Mouse (Mus musculus) stomach, embryonic 16.5 days (tissue): ENCODE measurements around the gene Bmi1. TPM values are rescaled to one million over a fixed set of nuclear protein-coding genes. Genes with fewer than 3 reads are reported as not detected.

ENCODE experiments used
- ATAC-seq: fragments of 200-750 bp; cut with Nextera tagmentation; 2 replicates; pipeline ENCODE4 v1.8.0; 2017; ENCODE audit warnings: moderate number of reproducible peaks, moderate TSS enrichment; ENCODE audit not compliant: insufficient read depth, low FRiP score
- H3K27ac ChIP-seq: fragments of 300-500 bp; sonication (generic); 2 replicates; pipeline ENCODE4 v1.5.1; 2014; ENCODE audit warnings: low read length
- H3K27me3 ChIP-seq: fragments of 300-500 bp; sonication (generic); 2 replicates; pipeline ENCODE4 v1.6.1; 2014; ENCODE audit warnings: low read length, control low read depth, mixed read lengths; ENCODE audit not compliant: control insufficient read depth, insufficient read depth
- H3K36me3 ChIP-seq: fragments of 300-500 bp; sonication (generic); 2 replicates; pipeline ENCODE4 v1.6.1; 2014; ENCODE audit warnings: low read length; ENCODE audit not compliant: control insufficient read depth, insufficient read depth
- H3K4me1 ChIP-seq: fragments of 300-500 bp; sonication (generic); 2 replicates; pipeline ENCODE4 v1.6.1; 2014; ENCODE audit warnings: low read length, control low read depth, mixed read lengths; ENCODE audit not compliant: control insufficient read depth, insufficient read depth
- H3K4me2 ChIP-seq: fragments of 300-500 bp; sonication (generic); 2 replicates; pipeline ENCODE4 v1.6.1; 2014; ENCODE audit warnings: low read depth, low read length, mixed read lengths
- H3K4me3 ChIP-seq: fragments of 300-500 bp; sonication (generic); replicated peaks from 2 replicates; pipeline ENCODE4 v1.5.1; 2014; ENCODE audit warnings: mild to moderate bottlenecking, low read length
- H3K9ac ChIP-seq: fragments of 300-500 bp; sonication (generic); 2 replicates; pipeline ENCODE4 v1.6.1; 2014; ENCODE audit warnings: low read length
- H3K9me3 ChIP-seq: fragments of 300-500 bp; sonication (generic); replicated peaks from 2 replicates; pipeline ENCODE4 v1.6.1; 2016; ENCODE audit warnings: low read length, control low read depth; ENCODE audit not compliant: control insufficient read depth
- WGBS: fragments of 180-500 bp; shearing (Covaris S2); extraction: QIAGEN DNeasy Blood & Tissue Kit; methylation state at CpG from one replicate; pipeline ENCODE4 v1.1.7; 2014; 5-methylcytosine and 5-hydroxymethylcytosine counted together
- polyA plus RNA-seq: library from polyadenylated mRNA; unstranded; fragments of >200 nt; fragmentation: Nextera tagmentation; extraction: Ambion mirVana; gene quantifications from 2 replicates; pipeline ENCODE4 v1.2.1, GENCODE M21; 2015

The Bmi1 gene
- polyA plus RNA-seq, 1 experiment from 2014 or later, result 18.1 TPM

DNA sequence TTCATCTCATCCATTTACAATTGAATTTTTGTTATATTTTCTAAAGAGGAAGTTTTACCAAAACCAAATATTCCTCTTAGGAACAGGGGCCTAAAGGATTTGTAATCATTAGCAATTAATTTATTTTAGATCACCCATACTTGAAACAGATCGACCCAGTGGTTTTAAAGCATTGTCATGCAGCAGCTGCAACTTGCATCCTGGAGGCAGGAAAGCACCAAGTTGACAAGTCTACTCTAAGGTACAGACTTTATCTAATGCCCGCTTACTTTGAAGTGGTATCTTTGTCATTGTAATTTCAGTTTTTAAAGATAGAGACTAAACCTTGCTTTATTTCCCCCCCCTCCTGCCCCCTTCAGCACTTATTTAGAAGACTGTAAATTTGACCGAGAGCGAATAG lies 3.1 kb upstream of the Bmi1 start:
- no peak overlapping the region for H3K4me3 ChIP-seq
- H3K9ac ChIP-seq, result no peak overlapping the region
- ATAC-seq, result no peak

DNA sequence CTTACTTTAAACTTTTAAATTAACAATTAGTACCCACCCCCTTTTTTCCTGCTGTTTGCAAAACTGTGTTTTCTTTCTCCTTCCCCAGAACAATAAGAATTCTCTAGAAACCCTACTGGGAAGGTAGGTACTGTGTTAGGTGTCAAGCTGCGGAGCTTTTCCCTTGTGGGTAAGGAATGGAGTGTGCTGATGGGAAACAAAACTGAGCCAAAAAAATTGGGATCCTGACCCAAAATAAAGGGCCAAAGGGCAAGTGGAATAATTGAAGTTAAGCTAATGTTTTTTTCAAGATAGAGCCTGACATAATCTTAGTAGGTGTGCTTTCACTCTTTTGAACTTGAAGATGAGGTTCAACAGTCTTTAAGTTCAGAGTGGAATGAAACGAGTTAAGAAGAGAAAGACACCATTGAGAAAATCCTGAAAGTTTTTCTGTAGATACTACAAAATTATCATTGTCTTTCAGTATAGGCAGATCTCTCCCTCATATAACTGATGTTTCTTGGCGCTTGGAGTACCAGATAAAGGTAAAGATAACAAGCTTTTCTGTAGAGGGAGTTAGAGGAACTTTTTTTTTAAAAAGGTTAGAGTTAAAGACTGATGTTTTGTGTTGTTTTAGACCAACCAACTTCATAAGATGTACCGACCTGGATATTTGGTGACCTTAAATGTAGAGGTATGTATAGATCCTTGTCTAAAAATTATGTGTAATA lies 2.5 kb upstream of the Bmi1 start:
- no peak for ATAC-seq
- H3K4me2 ChIP-seq, result no peak overlapping the region
- no peak overlapping the region for H3K27ac ChIP-seq
- H3K4me3 ChIP-seq, result no peak overlapping the region
- no peak overlapping the region for H3K9ac ChIP-seq
- H3K27me3 ChIP-seq, result no peaks in the 10 kb centered on the region
- H3K9me3 ChIP-seq, result no peaks in the 10 kb centered on the region
- H3K36me3 ChIP-seq, result no peaks in the 10 kb centered on the region
- peaks cover 15% of the 10 kb centered on the region for H3K4me1 ChIP-seq
- WGBS, result 85% methylated on average over 4 of the region's 4 CpGs

More for the DNA sequence above, 3.1 kb upstream of the Bmi1 start:
- Histone ChIP-seq H3K4me2 (no peak overlapping the region), H3K27ac (no peak overlapping the region), H3K27me3 (no peaks in the 10 kb centered on the region), H3K36me3 (no peaks in the 10 kb centered on the region), H3K4me1 (peaks cover 15% of the 10 kb centered on the region), H3K9me3 (no peaks in the 10 kb centered on the region)
- 69% methylated on average over 4 of the region's 4 CpGs for WGBS

DNA sequence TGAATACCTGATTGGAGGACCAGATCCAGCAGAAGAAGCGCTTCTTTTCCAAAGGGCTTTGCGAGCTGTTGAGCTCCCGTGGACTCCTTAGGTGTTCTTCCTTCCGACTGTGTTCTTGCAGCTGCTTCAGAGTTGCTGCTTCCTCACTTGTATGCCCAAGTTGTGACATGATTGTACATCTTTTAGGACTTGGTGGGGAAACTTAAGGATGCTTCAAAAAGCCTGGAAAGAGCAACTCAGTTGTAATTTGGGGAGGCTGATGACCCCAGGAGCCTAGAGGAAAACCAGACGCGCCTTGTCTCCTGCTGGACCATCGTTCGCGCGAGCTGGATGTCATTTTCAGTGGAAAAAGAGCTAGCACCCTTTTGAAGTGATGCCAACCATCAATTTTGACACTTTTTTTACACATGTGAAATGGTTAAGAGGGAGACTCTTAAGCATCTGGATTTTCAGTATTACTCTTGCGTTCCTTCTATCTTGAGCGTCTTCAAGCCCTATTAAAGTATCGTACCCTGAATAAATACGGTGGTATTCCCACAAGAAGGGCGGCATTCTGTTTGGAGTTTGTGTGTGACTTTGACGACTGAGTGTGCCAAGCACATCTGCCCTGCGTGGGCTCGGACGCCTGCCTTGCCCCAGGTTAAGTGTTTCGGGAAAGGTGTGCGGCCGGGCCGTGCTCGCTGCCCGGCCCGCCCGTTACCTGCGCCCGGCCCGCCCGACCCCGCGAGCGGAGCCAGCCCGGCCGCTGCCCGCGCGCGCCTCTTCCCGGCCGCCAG lies 949 bp upstream of the Bmi1 start:
- peaks cover 22% of the 10 kb centered on the region for H3K4me1 ChIP-seq
- H3K4me3 ChIP-seq, result peak overlapping the region; percentile 85
- H3K9ac ChIP-seq, result peak overlapping the region; percentile 95
- H3K36me3 ChIP-seq, result no peaks in the 10 kb centered on the region
- peak overlapping the region; percentile 86 for H3K4me2 ChIP-seq
- H3K27me3 ChIP-seq, result no peaks in the 10 kb centered on the region
- no peak for ATAC-seq
- H3K27ac ChIP-seq, result peak overlapping the region; percentile 82
- H3K9me3 ChIP-seq, result no peaks in the 10 kb centered on the region
- WGBS, result 16% methylated on average over 40 of the region's 42 CpGs

DNA sequence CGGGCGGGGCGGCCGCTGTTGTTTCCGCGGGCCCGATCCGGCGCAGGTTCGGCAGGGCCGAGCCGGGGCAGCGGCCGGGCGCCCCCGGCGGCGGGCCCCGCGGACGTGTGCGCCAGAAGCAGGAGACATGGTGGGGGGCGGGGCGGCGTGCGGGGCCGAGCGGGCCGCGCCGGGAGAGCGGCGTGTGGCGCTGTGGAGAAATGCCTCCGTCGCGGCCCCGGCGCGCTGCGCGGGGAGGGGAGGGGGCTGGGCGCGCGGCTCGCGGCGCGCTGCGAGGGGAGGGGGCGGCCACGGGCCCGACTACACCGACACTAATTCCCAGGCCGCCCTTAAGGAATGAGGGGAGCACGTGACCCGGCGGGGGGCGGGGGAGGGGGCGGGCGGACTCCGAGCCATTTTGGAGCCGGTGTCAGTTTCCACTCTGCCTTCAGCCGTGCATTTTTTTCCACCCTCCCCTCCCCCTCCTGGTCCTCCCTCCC lies 322 bp upstream of the Bmi1 start:
- H3K9ac ChIP-seq, result peak overlapping the region; percentile 95
- H3K4me3 ChIP-seq, result peak overlapping the region; percentile 85
- H3K4me2 ChIP-seq, result peak overlapping the region; percentile 86
- WGBS, result under 1% methylated on average over 23 of the region's 64 CpGs
- peak overlapping the region; percentile 92 for H3K27ac ChIP-seq
- H3K27me3 ChIP-seq, result no peaks in the 10 kb centered on the region
- peak; percentile 89 for ATAC-seq
- H3K36me3 ChIP-seq, result no peaks in the 10 kb centered on the region
- peaks cover 25% of the 10 kb centered on the region for H3K4me1 ChIP-seq
- no peaks in the 10 kb centered on the region for H3K9me3 ChIP-seq

DNA sequence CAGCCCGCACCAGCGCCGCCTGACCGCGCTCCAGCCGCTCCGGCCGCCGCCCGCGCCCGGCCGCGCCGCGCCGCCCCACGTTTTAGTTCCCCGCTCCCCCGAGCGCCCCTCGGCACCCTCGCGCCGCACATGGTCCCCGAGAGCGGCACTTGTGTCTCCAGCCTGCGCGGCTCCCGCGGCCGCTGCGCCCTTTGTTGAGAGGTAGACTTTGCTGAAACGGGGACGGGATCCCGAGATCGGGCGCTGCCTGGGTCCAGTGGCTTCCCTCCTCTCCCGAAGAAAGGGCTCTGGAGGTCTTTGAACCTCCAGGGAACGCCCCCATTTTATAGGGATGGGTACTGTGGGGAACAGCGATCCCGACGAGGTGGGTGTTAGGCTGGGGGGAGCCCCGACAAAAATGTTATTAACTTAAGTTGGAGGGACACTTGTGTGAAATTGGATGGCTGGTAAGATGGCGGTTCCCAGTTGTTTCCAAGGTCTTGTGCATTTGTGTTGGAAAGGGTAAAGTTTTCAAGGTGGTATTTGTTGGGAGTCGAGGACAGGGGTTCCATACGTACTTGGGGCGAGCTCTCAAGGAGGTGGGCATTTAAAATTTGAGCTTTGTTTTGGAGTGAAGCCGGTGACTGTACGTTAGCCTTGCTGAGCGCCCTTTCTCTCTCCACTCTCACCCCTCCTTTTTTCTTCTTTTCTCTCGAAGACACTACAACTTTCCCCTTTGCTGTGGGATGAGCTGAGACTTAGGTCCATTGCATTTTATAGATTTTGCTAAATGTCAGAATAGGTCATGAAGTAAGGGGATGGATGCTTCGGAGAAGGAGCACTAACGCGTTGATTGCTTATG lies 1.0 kb downstream of the Bmi1 start:
- WGBS, result 1% methylated on average over 51 of the region's 55 CpGs
- ATAC-seq, result no peak
- Histone ChIP-seq H3K4me1 (peaks cover 25% of the 10 kb centered on the region), H3K9me3 (no peaks in the 10 kb centered on the region), H3K4me3 (peak overlapping the region; percentile 85), H3K4me2 (peak overlapping the region; percentile 86), H3K36me3 (no peaks in the 10 kb centered on the region), H3K9ac (peak overlapping the region; percentile 95), H3K27ac (no peak overlapping the region), H3K27me3 (no peaks in the 10 kb centered on the region)

DNA sequence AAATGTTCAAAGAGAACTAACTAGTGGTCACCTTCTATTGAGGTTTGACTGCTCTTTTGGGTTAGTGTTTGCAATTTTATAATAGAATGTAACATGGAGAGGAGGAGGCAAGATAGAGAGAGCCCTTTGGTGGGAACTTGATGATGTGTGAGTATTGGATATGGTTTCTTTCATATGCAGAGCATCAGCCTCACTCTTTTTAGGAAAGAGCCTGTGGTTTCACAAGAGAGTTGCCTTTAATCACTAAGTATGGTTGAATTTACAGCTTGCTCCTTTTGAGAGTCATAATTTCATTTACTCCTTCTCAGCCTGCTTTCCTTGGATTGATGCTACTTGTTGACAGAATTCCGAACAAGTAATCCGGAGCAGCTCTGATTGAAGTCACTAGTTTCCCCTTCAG lies 2.9 kb downstream of the Bmi1 start:
- H3K36me3 ChIP-seq, result peaks cover 7% of the 10 kb centered on the region; the same call in 1 of the 2 replicates
- ATAC-seq, result no peak
- no peak overlapping the region for H3K4me2 ChIP-seq
- no peak overlapping the region for H3K9ac ChIP-seq
- WGBS, result 83% methylated on average over 2 of the region's 2 CpGs
- no peak overlapping the region for H3K27ac ChIP-seq
- no peaks in the 10 kb centered on the region for H3K9me3 ChIP-seq
- no peak overlapping the region for H3K4me3 ChIP-seq
- H3K4me1 ChIP-seq, result peaks cover 21% of the 10 kb centered on the region
- H3K27me3 ChIP-seq, result no peaks in the 10 kb centered on the region

DNA sequence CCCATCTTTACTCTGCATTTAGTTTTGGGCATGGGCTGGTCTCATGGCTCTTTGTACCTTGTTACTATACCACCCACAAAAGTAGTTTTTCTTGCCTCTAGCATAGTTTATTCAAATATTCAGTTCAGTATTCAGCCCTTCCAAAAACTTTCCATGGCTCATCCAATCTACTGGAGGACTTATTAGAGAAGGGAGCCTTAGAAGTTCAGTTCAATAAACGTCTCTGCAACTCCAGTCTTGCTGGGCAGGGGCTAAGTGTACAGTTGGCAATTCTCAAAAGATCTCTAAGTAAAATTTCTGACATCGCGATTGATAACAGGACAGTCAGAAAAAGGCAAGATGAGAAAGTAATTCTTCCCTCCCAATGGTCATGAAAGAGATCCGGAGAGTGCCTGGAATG lies 3.7 kb downstream of the Bmi1 start:
- 4% methylated on average over 4 of the region's 4 CpGs for WGBS
- H3K36me3 ChIP-seq, result peaks cover 7% of the 10 kb centered on the region; the same call in 1 of the 2 replicates
- no peaks in the 10 kb centered on the region for H3K9me3 ChIP-seq
- H3K4me1 ChIP-seq, result peaks cover 21% of the 10 kb centered on the region
- H3K9ac ChIP-seq, result peak overlapping the region; percentile 57
- no peak overlapping the region for H3K27ac ChIP-seq
- H3K4me2 ChIP-seq, result peak overlapping the region; percentile 80
- H3K4me3 ChIP-seq, result peak overlapping the region; percentile 46
- no peak for ATAC-seq
- no peaks in the 10 kb centered on the region for H3K27me3 ChIP-seq

DNA sequence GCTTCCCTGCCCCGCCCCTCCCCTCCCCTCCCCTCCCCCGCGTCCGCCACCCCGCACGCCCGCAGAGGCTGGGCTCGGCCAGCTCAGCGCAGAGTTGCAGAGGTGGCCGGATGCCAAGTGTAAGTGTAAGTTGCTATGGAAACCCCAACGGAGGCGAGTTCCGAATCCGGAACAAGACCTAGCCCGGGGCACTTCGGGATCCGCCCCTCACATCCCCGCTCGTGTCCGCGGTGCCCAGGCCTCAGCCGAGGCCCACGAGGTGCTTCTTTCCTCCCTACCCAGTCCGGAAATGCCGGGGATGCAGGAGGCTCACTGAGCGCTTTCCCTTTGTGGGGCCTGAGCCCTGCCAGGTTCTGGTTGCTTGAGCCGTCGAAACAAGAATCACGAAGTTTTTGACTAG lies 4.1 kb downstream of the Bmi1 start:
- 8% methylated on average over 26 of the region's 29 CpGs for whole genome bisulfite sequencing
- Histone ChIP-seq H3K4me3 (peak overlapping the region; percentile 46), H3K4me1 (peaks cover 16% of the 10 kb centered on the region), H3K36me3 (peaks cover 7% of the 10 kb centered on the region; the same call in 1 of the 2 replicates), H3K9me3 (no peaks in the 10 kb centered on the region), H3K9ac (peak overlapping the region; percentile 57), H3K27me3 (no peaks in the 10 kb centered on the region), H3K27ac (no peak overlapping the region), H3K4me2 (peak overlapping the region; percentile 80)
- ATAC-seq, result no peak
